In the genomic region with DNA sequence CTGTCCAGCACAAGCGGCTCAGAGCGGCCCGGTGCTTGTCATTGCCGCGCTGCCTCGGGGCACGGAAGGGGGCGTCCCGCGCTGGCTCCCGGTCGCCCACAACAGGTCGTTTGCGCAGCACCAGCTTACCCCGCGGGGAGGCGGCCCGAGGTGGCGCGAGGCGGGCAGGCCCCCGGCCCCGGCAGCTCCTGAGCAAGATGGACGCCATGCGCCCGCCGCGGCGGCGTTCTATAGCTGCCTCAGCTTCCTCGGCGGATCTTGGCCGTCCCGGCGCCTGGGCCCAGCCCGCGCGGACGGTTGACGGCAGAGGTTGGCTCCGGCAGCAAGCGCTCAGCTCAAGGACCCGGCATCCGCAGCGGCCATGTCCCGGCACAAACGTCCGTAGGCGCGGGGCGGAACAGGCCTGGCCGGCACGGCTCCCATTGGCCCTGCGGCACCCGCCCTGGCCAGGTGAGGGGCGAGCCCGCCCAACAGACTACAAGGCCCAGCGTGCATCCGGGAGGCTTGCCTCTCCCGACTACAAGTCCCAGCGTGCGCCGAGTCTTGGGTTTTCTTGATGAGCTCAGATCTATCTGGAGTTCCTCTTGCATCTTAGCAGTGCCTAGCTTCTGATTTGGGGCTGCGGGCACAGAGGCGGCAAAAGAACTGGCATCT, we compare ENCODE assay signal across 8 mouse cellular contexts. TPM values are rescaled to one million over a fixed set of nuclear protein-coding genes. Genes with fewer than 3 reads are reported as not detected.
DNase-seq lines count a peak whose midpoint lies in the region; ATAC-seq lines count a peak whose summit lies in the region.

A gene (minus strand): TSS at position 473 of the 654 bp plus-strand sequence.

- peak; percentile 99 for ATAC-seq in megakaryocyte progenitor cell, adult 5-6 weeks (replicated peaks; ENCODE audit: poor library complexity)

- DNase-seq in adipocyte (ENCODE audit: low spot score), result peak; percentile 95
- peak; percentile 98 for DNase-seq in embryo, embryonic 10 days (ENCODE audit: low spot score)
- peak; percentile 91 for DNase-seq in gastrocnemius, postnatal 10 days
- DNase-seq in induced T-regulatory cell, adult 2 months (ENCODE audit: low read depth), result peak; percentile 95
- DNase-seq in left cerebral cortex, adult 9 months (ENCODE audit: low spot score in 2 of 2), result peak; percentile 93 to 97
- DNase-seq in right cerebral cortex, postnatal 14 days, result peak; percentile 94
- peak; percentile 86 to 94 for DNase-seq in urinary bladder, postnatal 36 days (ENCODE audit: low spot score in 2 of 2)

RNA-seq across cellular contexts. Expression of the gene that starts here (rescaled TPM):
- 10 to 100 TPM; 58.5 to 69.5 TPM for total RNA-seq in gastrocnemius, postnatal 10 days (2021)
- total RNA-seq in megakaryocyte progenitor cell, adult 5-6 weeks (2015), result 15.5 and 16.2 TPM in 2 replicates
- 22.2 and 24.2 TPM in 2 replicates for total RNA-seq in megakaryocyte progenitor cell, adult 5-6 weeks (2017)

Comparison
In these comparisons a context has a peak if more than half of its experiments do, and no peak if none do; other contexts are left out.
1. Peak in every context shown above with its lines: DNase-seq and ATAC-seq.